Mouse (Mus musculus): Measurements from ENCODE around the gene Cops2. TPM values are rescaled to one million over a fixed set of nuclear protein-coding genes. Genes with fewer than 3 reads are reported as not detected.
A peak's percentile ranks its signal among the peaks of the same experiment; 100 is the strongest.

Gene Cops2
- total and polyA plus RNA-seq, 2 experiments = 6.0 to 65.5 TPM

- Histone ChIP-seq H3K4me3 (ENCODE audit: insufficient read depth, low read depth, low read length) (no peak overlapping the region), H3K4me1 (ENCODE audit: control insufficient read depth, insufficient read depth, low read length) (peaks cover 9% of the 10 kb centered on the region; the same call in 1 of the 2 replicates), H3K36me3 (ENCODE audit: control insufficient read depth, insufficient read depth, low read length) (peaks cover 3% of the 10 kb centered on the region), H3K27ac (replicated peaks; ENCODE audit: insufficient read depth, low read depth, low read length) (no peak overlapping the region), H3K79me2 (ENCODE audit: control insufficient read depth, insufficient read depth, low read length) (peaks cover 9% of the 10 kb centered on the region; the same call in 1 of the 2 replicates), H3K27me3 (ENCODE audit: control insufficient read depth, insufficient read depth, low read length) (no peaks in the 10 kb centered on the region), H3K9ac (ENCODE audit: low read depth, low read length) (no peak overlapping the region)
- TF ChIP-seq POLR2A (IDR thresholded peaks at IDR 0.05; ENCODE audit: extremely low read depth, insufficient read depth, low read length) (no peak), CTCF (IDR thresholded peaks at IDR 0.05; ENCODE audit: low read depth, low read length) (no peak)
- 87% methylated on average over 4 of the region's 4 CpGs for WGBS
- no peak for DNase-seq (ENCODE audit: extremely low read depth, low read depth, low spot score)
Measured at GRCm38 (mm10) chr2:125784392-125784791, 74.5 kb downstream of the Cops2 start.

- 71% methylated on average over 4 of the region's 4 CpGs for WGBS
- Histone ChIP-seq H3K79me2 (ENCODE audit: control insufficient read depth, insufficient read depth, low read length) (peaks cover 12% of the 10 kb centered on the region; the same call in 1 of the 2 replicates), H3K4me3 (ENCODE audit: insufficient read depth, low read depth, low read length) (no peak overlapping the region), H3K27ac (replicated peaks; ENCODE audit: insufficient read depth, low read depth, low read length) (no peak overlapping the region), H3K9ac (ENCODE audit: low read depth, low read length) (no peak overlapping the region), H3K36me3 (ENCODE audit: control insufficient read depth, insufficient read depth, low read length) (peaks cover 3% of the 10 kb centered on the region), H3K27me3 (ENCODE audit: control insufficient read depth, insufficient read depth, low read length) (no peaks in the 10 kb centered on the region), H3K4me1 (ENCODE audit: control insufficient read depth, insufficient read depth, low read length) (peaks cover 9% of the 10 kb centered on the region; the same call in 1 of the 2 replicates)
- DNase-seq (ENCODE audit: extremely low read depth, low read depth, low spot score) = no peak
- no peak for TF ChIP-seq CTCF (IDR thresholded peaks at IDR 0.05; ENCODE audit: low read depth, low read length)
- no peak for TF ChIP-seq POLR2A (IDR thresholded peaks at IDR 0.05; ENCODE audit: extremely low read depth, insufficient read depth, low read length)
Measured at GRCm38 (mm10) chr2:125783868-125784267, 75.1 kb downstream of the Cops2 start.

- Histone ChIP-seq H3K27ac (replicated peaks; ENCODE audit: insufficient read depth, low read depth, low read length) (peak within 1 kb of the TSS; percentile 82), H3K4me1 (ENCODE audit: control insufficient read depth, insufficient read depth, low read length) (peaks cover 9% of the 10 kb centered on the region; the same call in 1 of the 2 replicates), H3K36me3 (ENCODE audit: control insufficient read depth, insufficient read depth, low read length) (peaks cover 3% of the 10 kb centered on the region), H3K79me2 (ENCODE audit: control insufficient read depth, insufficient read depth, low read length) (peaks cover 20% of the 10 kb centered on the region; the same call in 1 of the 2 replicates), H3K4me3 (ENCODE audit: insufficient read depth, low read depth, low read length) (peak within 1 kb of the TSS; percentile 98), H3K9ac (ENCODE audit: low read depth, low read length) (peak within 1 kb of the TSS; percentile 95), H3K27me3 (ENCODE audit: control insufficient read depth, insufficient read depth, low read length) (no peaks in the 10 kb centered on the region)
- under 1% methylated on average over 28 of the region's 28 CpGs for WGBS
- DNase-seq (ENCODE audit: extremely low read depth, low read depth, low spot score) = peak; percentile 77
- TF ChIP-seq CTCF (IDR thresholded peaks at IDR 0.05; ENCODE audit: low read depth, low read length) (no peak), POLR2A (IDR thresholded peaks at IDR 0.05; ENCODE audit: extremely low read depth, insufficient read depth, low read length) (peak; percentile 92)
Measured at GRCm38 (mm10) chr2:125782719-125783109, 76.2 kb downstream of the Cops2 start, which contains the start of gene Secisbp2l. Gene Secisbp2l, minus strand, starts transcription at chr2:125782870.

GRCm38 (mm10) chr2:125781978-125782718, 76.8 kb downstream of the Cops2 start:
- peak; percentile 58 for DNase-seq (ENCODE audit: extremely low read depth, low read depth, low spot score)
- H3K36me3 ChIP-seq (ENCODE audit: control insufficient read depth, insufficient read depth, low read length) = peaks cover 3% of the 10 kb centered on the region
- H3K27ac ChIP-seq (replicated peaks; ENCODE audit: insufficient read depth, low read depth, low read length) = peak overlapping the region; percentile 82
- H3K4me3 ChIP-seq (ENCODE audit: insufficient read depth, low read depth, low read length) = peak overlapping the region; percentile 98
- TF ChIP-seq POLR2A (IDR thresholded peaks at IDR 0.05; ENCODE audit: extremely low read depth, insufficient read depth, low read length) (no peak), CTCF (IDR thresholded peaks at IDR 0.05; ENCODE audit: low read depth, low read length) (no peak)
- 1% methylated on average over 43 of the region's 44 CpGs for WGBS
- no peaks in the 10 kb centered on the region for H3K27me3 ChIP-seq (ENCODE audit: control insufficient read depth, insufficient read depth, low read length)
- H3K4me1 ChIP-seq (ENCODE audit: control insufficient read depth, insufficient read depth, low read length) = peaks cover 9% of the 10 kb centered on the region; the same call in 1 of the 2 replicates
- peaks cover 23% of the 10 kb centered on the region; the same call in 1 of the 2 replicates for H3K79me2 ChIP-seq (ENCODE audit: control insufficient read depth, insufficient read depth, low read length)
- peak overlapping the region; percentile 95 for H3K9ac ChIP-seq (ENCODE audit: low read depth, low read length)

- peak overlapping the region; percentile 14; the same call in 1 of the 2 replicates for H3K4me3 ChIP-seq (ENCODE audit: insufficient read depth, low read depth, low read length)
- no peak for TF ChIP-seq CTCF (IDR thresholded peaks at IDR 0.05; ENCODE audit: low read depth, low read length)
- no peak for TF ChIP-seq POLR2A (IDR thresholded peaks at IDR 0.05; ENCODE audit: extremely low read depth, insufficient read depth, low read length)
- WGBS = 5% methylated on average over 2 of the region's 2 CpGs
- H3K9ac ChIP-seq (ENCODE audit: low read depth, low read length) = no peak overlapping the region
- no peaks in the 10 kb centered on the region for H3K27me3 ChIP-seq (ENCODE audit: control insufficient read depth, insufficient read depth, low read length)
- H3K79me2 ChIP-seq (ENCODE audit: control insufficient read depth, insufficient read depth, low read length) = peaks cover 27% of the 10 kb centered on the region; the same call in 1 of the 2 replicates
- no peak overlapping the region for H3K27ac ChIP-seq (replicated peaks; ENCODE audit: insufficient read depth, low read depth, low read length)
- DNase-seq (ENCODE audit: extremely low read depth, low read depth, low spot score) = peak; percentile 57
- peaks cover 3% of the 10 kb centered on the region for H3K36me3 ChIP-seq (ENCODE audit: control insufficient read depth, insufficient read depth, low read length)
- peaks cover 9% of the 10 kb centered on the region; the same call in 1 of the 2 replicates for H3K4me1 ChIP-seq (ENCODE audit: control insufficient read depth, insufficient read depth, low read length)
Measured at GRCm38 (mm10) chr2:125781006-125781405, 77.9 kb downstream of the Cops2 start.

Other genes starting within 250 kb of the Cops2 start
- gene Cep152, start 234.0 kb downstream of the Cops2 start, total RNA-seq (2014; rRNA removed) = 2.5 and 3.0 TPM in 2 replicates
- 0.57 and 0.69 TPM in 2 replicates for gene Cep152, start 234.0 kb downstream of the Cops2 start, polyA plus RNA-seq (2012; rRNA removed)
- 7.9 and 11.1 TPM in 2 replicates for gene Eid1, start 186.0 kb downstream of the Cops2 start, total RNA-seq (2014; rRNA removed)
- gene Eid1, start 186.0 kb downstream of the Cops2 start, polyA plus RNA-seq (2012; rRNA removed) = 4.4 and 4.5 TPM in 2 replicates
- 0.18 and 0.27 TPM in 2 replicates for gene Shc4, start 135.0 kb downstream of the Cops2 start, total RNA-seq (2014; rRNA removed)
- 0.26 and 0.32 TPM in 2 replicates for gene Shc4, start 135.0 kb downstream of the Cops2 start, polyA plus RNA-seq (2012; rRNA removed)
- gene Secisbp2l, start 76.3 kb downstream of the Cops2 start, total RNA-seq (2014; rRNA removed) = 25.7 and 26.0 TPM in 2 replicates
- gene Secisbp2l, start 76.3 kb downstream of the Cops2 start, polyA plus RNA-seq (2012; rRNA removed) = 7.5 and 8.0 TPM in 2 replicates
- gene Galk2, start within 50 bp of the Cops2 start, total RNA-seq (2014; rRNA removed) = 26.0 and 30.4 TPM in 2 replicates
- gene Galk2, start within 50 bp of the Cops2 start, polyA plus RNA-seq (2012; rRNA removed) = 11.5 and 11.8 TPM in 2 replicates
- gene Fgf7, start 175.5 kb upstream of the Cops2 start, total RNA-seq (2014; rRNA removed) = 0.07 TPM in 1 of 2 replicates, not detected in the other
- not detected in 2 replicates for gene Fgf7, start 175.5 kb upstream of the Cops2 start, polyA plus RNA-seq (2012; rRNA removed)